Mouse (Mus musculus): ENCODE data around the gene Pign. TPM values are rescaled to one million over a fixed set of nuclear protein-coding genes. Genes with fewer than 3 reads are reported as not detected.

Pign gene
- total RNA-seq, 2 experiments from 2014 or later, result 6.3 to 6.4 TPM

DNA sequence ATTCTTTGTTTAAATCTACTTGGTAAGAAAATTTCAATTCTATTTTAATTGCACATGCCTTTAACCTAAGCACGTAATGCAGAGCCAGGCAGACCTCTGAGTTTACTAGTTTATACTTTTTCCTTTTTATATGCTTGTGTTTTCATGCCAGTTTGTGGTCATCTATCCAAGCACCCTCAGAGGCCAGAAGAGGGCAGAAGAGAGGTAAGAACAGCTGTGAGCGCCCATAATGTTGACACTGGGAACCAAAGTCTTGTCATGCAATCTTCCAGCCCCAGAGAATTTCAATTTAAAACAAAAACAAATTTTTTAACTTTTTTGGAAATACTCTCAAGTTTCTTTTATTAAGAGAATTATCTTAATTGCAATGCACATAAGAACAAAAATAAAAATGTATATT, 99.7 kb downstream of the Pign start:
- DNase-seq, result no peak

DNA sequence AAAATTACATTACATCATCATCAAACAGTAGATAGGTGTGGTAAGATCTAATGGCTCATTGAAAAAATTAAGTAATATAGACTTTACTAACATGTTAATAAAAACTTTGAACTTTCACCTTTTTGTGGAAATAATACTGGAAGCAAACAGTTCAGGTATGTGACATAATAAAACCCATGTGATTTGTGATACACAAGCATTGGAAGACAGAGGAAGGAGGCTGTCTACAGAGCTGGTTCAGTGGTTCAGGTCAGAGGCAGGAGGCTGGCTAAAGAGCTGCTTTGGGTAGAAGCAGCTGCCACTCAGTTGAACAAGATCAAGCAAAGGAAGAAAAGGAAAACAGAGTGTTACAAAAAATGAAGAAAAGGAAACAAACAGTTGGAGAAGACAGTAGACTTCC, 107.4 kb downstream of the Pign start:
- DNase-seq, result no peak

DNA sequence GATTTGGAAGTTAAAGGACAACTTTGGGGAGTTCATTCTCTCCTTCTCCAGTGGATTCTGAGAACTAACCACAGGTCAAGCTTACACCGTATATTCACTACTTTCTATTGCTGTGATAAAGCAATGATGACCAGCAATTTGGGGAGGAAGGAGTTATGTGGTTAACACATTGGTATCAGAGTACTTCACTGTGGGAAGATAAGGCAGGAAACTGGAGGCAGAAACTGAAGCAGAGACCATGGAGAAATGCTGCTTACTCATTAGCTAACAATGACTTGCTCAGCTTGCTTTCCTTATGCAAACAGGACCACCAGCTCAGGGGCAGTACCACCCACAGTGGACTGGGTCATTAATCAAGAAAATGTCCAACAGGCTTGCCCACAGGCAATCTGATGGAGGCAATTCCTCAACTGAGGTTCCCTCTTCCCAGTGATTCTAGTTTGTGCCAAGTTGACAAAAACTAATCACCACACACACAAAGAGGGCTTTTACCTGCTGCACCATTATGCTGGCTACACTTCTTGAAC, 108.2 kb downstream of the Pign start:
- no peak for DNase-seq

DNA sequence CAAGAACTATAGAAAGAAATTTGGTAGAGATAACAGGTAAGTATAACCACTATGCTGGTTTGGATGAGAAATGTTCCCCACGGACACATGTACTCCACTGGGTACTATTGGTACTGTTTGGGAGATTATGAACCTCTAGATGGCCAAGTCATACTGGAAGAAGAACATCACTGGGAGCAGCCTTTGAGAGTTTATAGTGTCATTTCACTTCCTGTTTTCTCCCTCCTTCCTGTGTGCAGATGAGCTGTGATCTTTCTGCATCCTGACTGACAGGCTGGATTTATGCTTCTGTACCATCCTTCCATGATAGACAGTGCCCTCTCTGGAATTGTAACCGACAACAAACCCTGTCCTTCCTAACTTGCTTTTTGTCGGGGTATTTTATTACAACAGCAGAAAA, 110.3 kb downstream of the Pign start:
- no peak for DNase-seq

DNA sequence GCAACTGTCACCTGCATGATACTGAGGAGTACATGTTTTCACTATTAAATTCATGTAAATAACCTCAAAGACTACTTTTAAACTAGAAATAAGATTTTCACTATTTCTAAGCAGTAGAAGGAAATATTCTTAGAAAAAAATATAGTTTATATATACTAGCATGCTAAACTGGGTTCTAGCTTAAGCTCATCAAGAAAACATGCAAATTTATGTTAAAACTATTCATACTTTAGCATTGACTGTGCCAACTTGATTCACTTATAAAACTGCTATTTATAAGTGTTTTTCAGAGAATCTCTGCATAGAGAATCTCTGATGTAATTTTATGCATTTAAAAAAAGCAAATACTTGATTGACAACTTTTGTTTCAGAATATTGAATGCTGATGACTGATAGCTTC, 113.3 kb downstream of the Pign start:
- DNase-seq, result no peak

DNA sequence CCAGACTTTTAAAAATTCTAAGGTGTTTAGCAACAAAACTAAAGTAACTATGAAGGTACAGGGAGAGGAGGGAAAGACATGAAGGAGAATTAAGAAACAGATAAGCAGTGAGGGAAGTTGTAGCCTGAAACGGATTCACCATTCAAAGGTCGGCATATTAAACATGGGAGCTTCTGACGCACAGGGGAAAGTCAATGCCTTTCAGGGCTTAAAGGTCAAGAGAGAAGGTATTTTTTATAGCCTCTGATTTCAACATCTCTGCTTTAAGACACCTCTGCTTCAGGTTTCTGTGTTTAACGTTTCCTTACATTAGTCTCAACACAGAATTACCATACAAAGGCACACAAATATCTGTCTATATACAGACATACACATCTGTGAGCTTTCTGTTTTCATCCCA, 113.8 kb downstream of the Pign start:
- DNase-seq, result no peak

DNA sequence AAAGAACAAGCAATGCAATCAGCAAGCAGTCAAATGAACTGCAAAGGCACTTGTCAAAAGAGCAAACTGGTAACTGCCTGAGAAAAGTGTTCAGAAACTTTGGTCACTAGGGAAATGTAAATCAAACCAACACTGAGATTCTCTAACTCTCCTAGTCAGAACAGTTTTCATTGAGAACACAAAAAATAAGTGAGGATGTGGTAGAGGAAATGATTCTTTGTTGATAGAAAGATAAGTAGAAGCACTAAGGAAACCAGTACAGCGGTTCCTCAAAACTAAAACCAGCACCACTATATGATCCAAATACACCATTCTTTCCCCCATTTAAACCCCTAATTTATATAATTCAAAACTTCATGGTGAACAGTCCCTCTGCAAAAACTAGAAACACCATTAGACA, 120.4 kb downstream of the Pign start:
- no peak for DNase-seq

DNA sequence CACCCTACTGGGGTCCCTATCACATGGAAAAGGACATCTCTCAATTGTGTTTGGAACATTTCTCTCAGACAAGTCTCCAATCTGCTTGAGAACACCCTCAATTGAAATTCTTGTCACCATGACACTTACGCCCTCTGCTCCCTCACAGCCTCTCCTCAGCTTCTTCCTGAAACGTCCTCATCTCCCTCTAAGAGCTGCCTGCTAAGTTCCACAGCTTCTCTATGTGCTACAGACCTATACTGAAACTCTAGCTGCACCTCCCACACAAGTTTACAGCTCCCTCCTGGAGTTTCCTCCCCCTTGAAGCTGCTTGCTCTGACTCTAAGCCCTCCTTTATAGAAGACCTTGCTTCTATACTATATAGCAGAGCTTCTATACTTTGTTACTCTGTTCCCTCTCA, 139.7 kb downstream of the Pign start:
- DNase-seq, result no peak

DNA sequence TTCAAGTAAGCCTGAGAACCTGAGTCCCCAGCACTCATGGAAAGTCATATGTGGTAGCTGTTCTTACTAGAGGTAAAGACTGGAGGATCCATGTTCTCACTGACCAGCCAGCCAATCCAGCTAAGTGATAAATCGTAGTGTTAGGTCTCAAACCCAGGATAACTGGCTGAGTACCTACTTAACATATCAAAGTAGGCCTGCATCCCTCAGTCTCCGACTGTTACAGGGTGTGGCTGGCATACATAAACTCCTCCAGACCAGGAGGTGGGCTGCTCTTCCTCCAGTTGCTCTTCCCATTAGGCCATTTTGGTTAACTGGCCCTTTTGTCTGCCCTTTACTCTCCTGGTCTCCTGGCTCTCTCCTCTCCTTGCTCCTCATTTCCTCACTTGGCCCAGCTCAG, 141.2 kb downstream of the Pign start:
- no peak for DNase-seq

DNA sequence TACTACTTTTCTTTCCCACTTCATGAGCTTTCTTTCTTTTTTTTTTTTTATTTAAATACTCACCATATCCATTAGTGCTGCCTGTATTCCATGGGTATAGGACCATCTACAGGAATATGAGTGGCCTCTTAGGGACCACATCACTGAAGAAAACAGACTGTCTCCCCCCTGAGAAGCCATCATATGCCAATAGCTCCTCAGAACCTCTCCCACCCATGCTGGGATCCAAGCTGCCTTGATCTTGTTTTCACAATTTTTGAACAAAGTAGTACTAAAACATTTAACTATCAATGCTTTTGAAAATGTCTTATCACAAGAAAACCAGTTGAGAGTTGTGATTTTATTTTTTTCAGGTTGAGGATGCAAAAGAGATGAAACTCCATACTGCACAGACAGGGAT, 145.4 kb downstream of the Pign start:
- DNase-seq, result no peak

DNA sequence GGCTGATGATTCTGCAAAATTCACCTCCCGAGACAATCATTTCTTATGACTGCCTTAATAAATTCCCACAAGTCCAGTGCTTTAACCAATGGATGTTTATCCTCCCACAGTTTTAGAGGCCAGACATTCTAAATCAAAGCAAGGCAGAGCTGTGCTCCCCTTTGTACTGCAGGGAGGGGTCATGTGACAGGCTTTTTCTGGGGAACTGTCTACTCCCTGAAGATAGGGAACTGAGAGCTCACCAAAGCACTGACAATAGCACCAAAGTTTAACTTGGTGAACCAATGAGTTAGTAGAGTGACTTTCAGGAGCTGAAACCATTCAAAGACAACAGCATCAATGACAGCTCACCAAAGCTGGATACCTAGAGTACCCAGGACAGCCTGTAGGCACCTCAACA, 156.4 kb downstream of the Pign start:
- no peak for DNase-seq

DNA sequence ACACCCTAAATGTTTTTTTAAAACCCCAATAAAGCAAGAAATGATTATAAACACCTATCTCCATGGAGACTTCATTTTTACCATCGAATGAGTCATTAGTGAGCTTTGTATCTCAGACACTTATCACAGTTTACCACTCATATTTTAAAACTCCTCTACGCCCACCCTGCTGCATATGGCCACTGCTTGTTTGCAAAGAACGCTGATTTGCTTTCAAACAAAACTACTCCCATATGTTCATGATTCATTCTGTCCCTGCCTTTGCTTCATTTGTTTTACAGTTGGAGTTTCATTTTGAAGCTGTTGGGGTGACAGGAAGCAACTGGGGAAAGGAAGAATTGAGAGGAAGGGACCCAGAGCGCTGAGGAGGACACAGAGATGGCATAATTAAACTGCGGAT, 170.9 kb downstream of the Pign start:
- DNase-seq, result no peak

DNA sequence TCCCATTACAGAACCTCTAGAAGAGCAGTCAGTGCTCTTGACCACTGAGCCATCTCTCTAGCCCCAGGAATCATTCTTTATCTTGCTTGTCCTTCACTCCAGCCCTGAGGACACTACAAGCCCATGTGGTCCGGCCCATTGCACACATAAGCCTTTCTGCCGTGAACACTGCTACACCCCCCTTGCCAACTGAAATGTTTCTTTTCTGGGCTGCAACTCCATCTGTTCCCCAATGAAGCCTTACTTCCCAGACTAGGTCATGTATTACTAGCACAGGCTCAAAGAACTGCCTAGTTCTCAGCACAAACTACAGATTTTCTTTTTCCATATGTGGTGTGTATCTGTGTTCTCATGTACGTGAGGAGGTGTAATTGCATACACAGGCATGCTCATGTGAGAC, 174.0 kb downstream of the Pign start:
- DNase-seq, result no peak

DNA sequence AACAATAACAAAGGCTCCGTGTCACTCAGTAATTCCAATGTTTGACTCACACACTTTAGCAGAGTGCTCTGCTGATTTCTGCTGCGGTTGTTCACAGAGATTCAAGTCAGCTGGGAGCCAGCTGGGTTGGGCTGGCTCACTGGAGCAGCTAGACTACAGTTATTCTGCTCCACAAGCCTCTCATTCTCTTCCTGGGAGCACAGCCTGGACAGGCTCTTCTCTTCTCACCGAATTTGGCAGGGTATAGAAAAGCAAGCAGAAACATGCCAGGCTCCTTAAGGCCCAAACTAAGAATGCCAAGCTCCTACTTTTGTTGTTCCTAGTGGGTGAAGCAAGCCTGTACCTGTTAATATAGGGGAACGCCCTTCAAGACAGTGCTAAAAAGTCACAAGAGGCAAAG, 176.4 kb downstream of the Pign start:
- DNase-seq, result no peak

Small RNA genes lying within 50 kb of the gene (microRNA-seq; reads per million reads assigned to microRNA genes)
- 0 reads per million in 2 experiments for gene Gm22426 (ENCODE audit: borderline replicate concordance in 2 of 2)

Other genes with a start within 250 kb of the Pign start
- 10 to 100 TPM in 1 of 2 experiments, 1 to 10 TPM in 1; 8.0 to 11.0 TPM for gene Relch, start 184 bp upstream of the Pign start, total RNA-seq (2021)
- under 1 TPM; 0.41 to 0.67 TPM for gene Tnfrsf11a, start 117.0 kb upstream of the Pign start, total RNA-seq (2021)